Mouse (Mus musculus): Measurements from ENCODE around the gene Gkn1. TPM values are rescaled to one million over a fixed set of nuclear protein-coding genes. Genes with fewer than 3 reads are reported as not detected.

The Gkn1 gene
- not detected for total RNA-seq (2018; cell fraction: chromatin; rRNA removed)
- total RNA-seq (2018; cell fraction: cytosol; rRNA removed) = not detected
- not detected for total RNA-seq (2018; cell fraction: nucleus; rRNA removed)
- not detected in 3 replicates for polyA plus RNA-seq (2018)

GRCm38 (mm10) chr6:87350829-87351228 is at the start of gene Gkn1:
Gkn1 (minus strand) TSS chr6:87350942.
- Histone ChIP-seq H3K27ac (no peak within 1 kb of the TSS), H3K4me3 (ENCODE audit: inconsistent target) (no peak within 1 kb of the TSS), H3K36me3 (ENCODE audit: inconsistent target) (no peaks in the 10 kb centered on the region), H3K79me2 (ENCODE audit: inconsistent target) (no peaks in the 10 kb centered on the region)
- WGBS (ENCODE audit: missing documents) = 88% methylated on average over 8 of the region's 8 CpGs

GRCm38 (mm10) chr6:87399886-87400566 is 49.3 kb upstream of the Gkn1 start:
- Histone ChIP-seq H3K36me3 (ENCODE audit: inconsistent target) (no peaks in the 10 kb centered on the region), H3K79me2 (ENCODE audit: inconsistent target) (no peaks in the 10 kb centered on the region), H3K4me3 (ENCODE audit: inconsistent target) (no peak overlapping the region), H3K27ac (no peak overlapping the region)
- WGBS (ENCODE audit: missing documents) = 2% methylated on average over 4 of the region's 4 CpGs

GRCm38 (mm10) chr6:87399137-87399536 is 48.4 kb upstream of the Gkn1 start:
- no peak overlapping the region for H3K4me3 ChIP-seq (ENCODE audit: inconsistent target)
- 6% methylated on average over 5 of the region's 5 CpGs for WGBS (ENCODE audit: missing documents)
- H3K79me2 ChIP-seq (ENCODE audit: inconsistent target) = no peaks in the 10 kb centered on the region
- H3K27ac ChIP-seq = no peak overlapping the region
- H3K36me3 ChIP-seq (ENCODE audit: inconsistent target) = no peaks in the 10 kb centered on the region

GRCm38 (mm10) chr6:87394783-87395182 is 44.0 kb upstream of the Gkn1 start:
- Histone ChIP-seq H3K4me3 (ENCODE audit: inconsistent target) (no peak overlapping the region), H3K27ac (no peak overlapping the region), H3K79me2 (ENCODE audit: inconsistent target) (no peaks in the 10 kb centered on the region), H3K36me3 (ENCODE audit: inconsistent target) (no peaks in the 10 kb centered on the region)
- 79% methylated on average over 9 of the region's 9 CpGs for WGBS (ENCODE audit: missing documents)

- H3K79me2 ChIP-seq (ENCODE audit: inconsistent target) = no peaks in the 10 kb centered on the region
- H3K36me3 ChIP-seq (ENCODE audit: inconsistent target) = no peaks in the 10 kb centered on the region
- no peak overlapping the region for H3K4me3 ChIP-seq (ENCODE audit: inconsistent target)
- WGBS (ENCODE audit: missing documents) = 44% methylated on average over 7 of the region's 8 CpGs
- H3K27ac ChIP-seq = no peak overlapping the region
Measured at GRCm38 (mm10) chr6:87393466-87394205, 42.9 kb upstream of the Gkn1 start.

- WGBS (ENCODE audit: missing documents) = 87% methylated on average over 4 of the region's 5 CpGs
- no peak overlapping the region for H3K27ac ChIP-seq
- no peaks in the 10 kb centered on the region for H3K79me2 ChIP-seq (ENCODE audit: inconsistent target)
- no peak overlapping the region for H3K4me3 ChIP-seq (ENCODE audit: inconsistent target)
- H3K36me3 ChIP-seq (ENCODE audit: inconsistent target) = no peaks in the 10 kb centered on the region
Measured at GRCm38 (mm10) chr6:87389455-87389989, 38.8 kb upstream of the Gkn1 start.

GRCm38 (mm10) chr6:87388877-87389276 is 38.1 kb upstream of the Gkn1 start, which contains the start of gene Gkn3:
Gkn3 (minus strand) TSS chr6:87388935.
- no peak within 1 kb of the TSS for H3K4me3 ChIP-seq (ENCODE audit: inconsistent target)
- H3K27ac ChIP-seq = no peak within 1 kb of the TSS
- H3K79me2 ChIP-seq (ENCODE audit: inconsistent target) = no peaks in the 10 kb centered on the region
- no peaks in the 10 kb centered on the region for H3K36me3 ChIP-seq (ENCODE audit: inconsistent target)
- 55% methylated on average over 7 of the region's 7 CpGs for WGBS (ENCODE audit: missing documents)

GRCm38 (mm10) chr6:87386681-87387080 is 35.9 kb upstream of the Gkn1 start:
- Histone ChIP-seq H3K79me2 (ENCODE audit: inconsistent target) (no peaks in the 10 kb centered on the region), H3K27ac (no peak overlapping the region), H3K36me3 (ENCODE audit: inconsistent target) (no peaks in the 10 kb centered on the region), H3K4me3 (ENCODE audit: inconsistent target) (no peak overlapping the region)
- WGBS (ENCODE audit: missing documents) = 91% methylated on average over 10 of the region's 10 CpGs

- no peak overlapping the region for H3K27ac ChIP-seq
- WGBS (ENCODE audit: missing documents) = 41% methylated on average over 7 of the region's 7 CpGs
- H3K79me2 ChIP-seq (ENCODE audit: inconsistent target) = no peaks in the 10 kb centered on the region
- no peak overlapping the region for H3K4me3 ChIP-seq (ENCODE audit: inconsistent target)
- no peaks in the 10 kb centered on the region for H3K36me3 ChIP-seq (ENCODE audit: inconsistent target)
Measured at GRCm38 (mm10) chr6:87386203-87386602, 35.5 kb upstream of the Gkn1 start.

GRCm38 (mm10) chr6:87384761-87385160 is 34.0 kb upstream of the Gkn1 start:
- WGBS (ENCODE audit: missing documents) = 56% methylated on average over 6 of the region's 6 CpGs
- no peak overlapping the region for H3K27ac ChIP-seq
- H3K79me2 ChIP-seq (ENCODE audit: inconsistent target) = no peaks in the 10 kb centered on the region
- no peaks in the 10 kb centered on the region for H3K36me3 ChIP-seq (ENCODE audit: inconsistent target)
- no peak overlapping the region for H3K4me3 ChIP-seq (ENCODE audit: inconsistent target)

GRCm38 (mm10) chr6:87383926-87384691 is 33.4 kb upstream of the Gkn1 start:
- WGBS (ENCODE audit: missing documents) = 19% methylated on average over 23 of the region's 24 CpGs

GRCm38 (mm10) chr6:87373057-87373456 is 22.3 kb upstream of the Gkn1 start, which contains the start of gene Gkn2:
Gkn2 (plus strand) TSS chr6:87373357.
- H3K4me3 ChIP-seq (ENCODE audit: inconsistent target) = no peak within 1 kb of the TSS
- no peaks in the 10 kb centered on the region for H3K36me3 ChIP-seq (ENCODE audit: inconsistent target)
- H3K27ac ChIP-seq = no peak within 1 kb of the TSS
- WGBS (ENCODE audit: missing documents) = 92% methylated on average over 9 of the region's 9 CpGs
- no peaks in the 10 kb centered on the region for H3K79me2 ChIP-seq (ENCODE audit: inconsistent target)

More at GRCm38 (mm10) chr6:87383926-87384691, 33.4 kb upstream of the Gkn1 start:
- Histone ChIP-seq H3K4me3 (ENCODE audit: inconsistent target) (no peak overlapping the region), H3K36me3 (ENCODE audit: inconsistent target) (no peaks in the 10 kb centered on the region), H3K27ac (no peak overlapping the region), H3K79me2 (ENCODE audit: inconsistent target) (no peaks in the 10 kb centered on the region)

- Histone ChIP-seq H3K36me3 (ENCODE audit: inconsistent target) (no peaks in the 10 kb centered on the region), H3K79me2 (ENCODE audit: inconsistent target) (no peaks in the 10 kb centered on the region), H3K27ac (no peak overlapping the region), H3K4me3 (ENCODE audit: inconsistent target) (no peak overlapping the region)
- 85% methylated on average over 5 of the region's 5 CpGs for whole genome bisulfite sequencing (ENCODE audit: missing documents)
Measured at GRCm38 (mm10) chr6:87369223-87369622, 18.5 kb upstream of the Gkn1 start.

- H3K4me3 ChIP-seq (ENCODE audit: inconsistent target) = no peak overlapping the region
- no peak overlapping the region for H3K27ac ChIP-seq
- H3K36me3 ChIP-seq (ENCODE audit: inconsistent target) = no peaks in the 10 kb centered on the region
- WGBS (ENCODE audit: missing documents) = 96% methylated on average over 5 of the region's 5 CpGs
- H3K79me2 ChIP-seq (ENCODE audit: inconsistent target) = no peaks in the 10 kb centered on the region
Measured at GRCm38 (mm10) chr6:87354441-87354840, 3.7 kb upstream of the Gkn1 start.
